Mouse (Mus musculus): ENCODE measurements around the gene AC109138.7. TPM values are rescaled to one million over a fixed set of nuclear protein-coding genes. Genes with fewer than 3 reads are reported as not detected.

Gene AC109138.7
- polyA plus RNA-seq, 1 experiment from 2014 or later, result not detected

GRCm38 (mm10) chr19:4190831-4191334 is 23.3 kb upstream of the AC109138.7 start, which contains the start of gene Tbc1d10c:
Tbc1d10c (minus strand) TSS chr19:4191284.
- Histone ChIP-seq H3K27ac (replicated peaks; ENCODE audit: low read depth, low read length) (peak within 1 kb of the TSS; percentile 85), H3K4me1 (ENCODE audit: control insufficient read depth, insufficient read depth, low read length) (peaks cover 15% of the 10 kb centered on the region), H3K36me3 (ENCODE audit: control insufficient read depth, insufficient read depth, low read length) (peaks cover 22% of the 10 kb centered on the region), H3K4me3 (ENCODE audit: low read depth, low read length) (peak within 1 kb of the TSS; percentile 98), H3K9ac (ENCODE audit: low read length) (peak within 1 kb of the TSS; percentile 94), H3K4me2 (ENCODE audit: low read depth, severe bottlenecking) (peak within 1 kb of the TSS; percentile 84), H3K9me3 (ENCODE audit: control insufficient read depth, low read length) (no peaks in the 10 kb centered on the region), H3K27me3 (ENCODE audit: control insufficient read depth, insufficient read depth, low read length) (no peaks in the 10 kb centered on the region)
- WGBS, result 73% methylated on average over 3 of the region's 4 CpGs
- no peak for ATAC-seq (ENCODE audit: insufficient number of reproducible peaks, low FRiP score, low TSS enrichment, low read depth)
- no peak for DNase-seq (ENCODE audit: low spot score)

- WGBS, result 5% methylated on average over 37 of the region's 47 CpGs
- H3K27ac ChIP-seq (replicated peaks; ENCODE audit: low read depth, low read length), result peak within 1 kb of the TSS; percentile 85
- peak within 1 kb of the TSS; percentile 98 for H3K4me3 ChIP-seq (ENCODE audit: low read depth, low read length)
- no peaks in the 10 kb centered on the region for H3K9me3 ChIP-seq (ENCODE audit: control insufficient read depth, low read length)
- peak within 1 kb of the TSS; percentile 84 for H3K4me2 ChIP-seq (ENCODE audit: low read depth, severe bottlenecking)
- peak within 1 kb of the TSS; percentile 94 for H3K9ac ChIP-seq (ENCODE audit: low read length)
- ATAC-seq (ENCODE audit: insufficient number of reproducible peaks, low FRiP score, low TSS enrichment, low read depth), result peak; percentile 88
- DNase-seq (ENCODE audit: low spot score), result peak; percentile 98
- peaks cover 30% of the 10 kb centered on the region for H3K36me3 ChIP-seq (ENCODE audit: control insufficient read depth, insufficient read depth, low read length)
- no peaks in the 10 kb centered on the region for H3K27me3 ChIP-seq (ENCODE audit: control insufficient read depth, insufficient read depth, low read length)
- peaks cover 17% of the 10 kb centered on the region for H3K4me1 ChIP-seq (ENCODE audit: control insufficient read depth, insufficient read depth, low read length)
Measured at GRCm38 (mm10) chr19:4191528-4192250, 22.5 kb upstream of the AC109138.7 start, which contains the start of gene Ppp1ca. Ppp1ca (plus strand) TSS chr19:4192065.

DNA sequence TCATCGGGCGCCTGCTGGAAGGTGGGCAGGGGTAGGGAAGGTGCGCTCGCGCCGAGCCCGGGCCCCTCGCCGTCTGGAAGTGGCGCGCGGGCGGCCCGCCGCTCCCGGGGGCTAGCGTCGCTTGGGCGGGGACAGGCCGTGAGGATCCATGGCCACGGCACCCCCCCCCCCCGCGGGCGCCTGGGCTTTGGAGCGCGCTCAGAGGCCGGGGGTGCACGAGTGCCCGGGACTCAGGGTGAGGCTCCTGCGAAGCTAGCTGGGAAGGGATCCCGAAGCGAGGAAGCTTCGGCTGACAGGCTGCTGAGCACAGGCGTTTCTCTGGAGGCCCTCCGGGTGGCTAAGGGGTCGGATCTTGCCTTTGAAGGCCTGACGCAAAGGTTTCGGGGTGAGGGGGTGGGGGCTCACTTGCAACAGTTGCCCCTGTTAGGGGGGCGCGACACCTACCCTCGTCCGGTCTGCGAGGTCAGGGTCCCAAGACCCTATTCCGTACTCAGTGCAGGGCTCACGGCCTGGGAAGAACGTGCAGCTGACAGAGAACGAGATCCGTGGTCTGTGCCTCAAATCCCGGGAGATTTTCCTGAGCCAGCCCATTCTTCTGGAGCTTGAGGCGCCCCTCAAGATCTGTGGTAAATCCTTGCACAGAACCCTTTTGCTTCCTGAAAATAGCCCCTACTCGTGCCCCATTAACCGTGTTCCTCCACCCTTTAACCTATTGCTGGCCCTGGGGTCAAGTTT is 21.7 kb upstream of the AC109138.7 start:
- DNase-seq (ENCODE audit: low spot score) (no peak), ATAC-seq (ENCODE audit: insufficient number of reproducible peaks, low FRiP score, low TSS enrichment, low read depth) (no peak)
- peak overlapping the region; percentile 94 for H3K9ac ChIP-seq (ENCODE audit: low read length)
- H3K27me3 ChIP-seq (ENCODE audit: control insufficient read depth, insufficient read depth, low read length), result no peaks in the 10 kb centered on the region
- peak overlapping the region; percentile 84 for H3K4me2 ChIP-seq (ENCODE audit: low read depth, severe bottlenecking)
- peaks cover 17% of the 10 kb centered on the region for H3K4me1 ChIP-seq (ENCODE audit: control insufficient read depth, insufficient read depth, low read length)
- peak overlapping the region; percentile 85 for H3K27ac ChIP-seq (replicated peaks; ENCODE audit: low read depth, low read length)
- H3K4me3 ChIP-seq (ENCODE audit: low read depth, low read length), result peak overlapping the region; percentile 98
- 1% methylated on average over 49 of the region's 52 CpGs for WGBS
- H3K9me3 ChIP-seq (ENCODE audit: control insufficient read depth, low read length), result no peaks in the 10 kb centered on the region
- H3K36me3 ChIP-seq (ENCODE audit: control insufficient read depth, insufficient read depth, low read length), result peaks cover 36% of the 10 kb centered on the region

GRCm38 (mm10) chr19:4193129-4193528 is 21.0 kb upstream of the AC109138.7 start:
- DNase-seq (ENCODE audit: low spot score), result no peak
- H3K27me3 ChIP-seq (ENCODE audit: control insufficient read depth, insufficient read depth, low read length), result no peaks in the 10 kb centered on the region
- H3K9ac ChIP-seq (ENCODE audit: low read length), result peak overlapping the region; percentile 94
- H3K9me3 ChIP-seq (ENCODE audit: control insufficient read depth, low read length), result no peaks in the 10 kb centered on the region
- peak overlapping the region; percentile 84 for H3K4me2 ChIP-seq (ENCODE audit: low read depth, severe bottlenecking)
- peaks cover 36% of the 10 kb centered on the region for H3K36me3 ChIP-seq (ENCODE audit: control insufficient read depth, insufficient read depth, low read length)
- ATAC-seq (ENCODE audit: insufficient number of reproducible peaks, low FRiP score, low TSS enrichment, low read depth), result no peak
- no peak overlapping the region for H3K27ac ChIP-seq (replicated peaks; ENCODE audit: low read depth, low read length)
- WGBS, result 61% methylated on average over 6 of the region's 6 CpGs
- H3K4me1 ChIP-seq (ENCODE audit: control insufficient read depth, insufficient read depth, low read length), result peaks cover 17% of the 10 kb centered on the region
- H3K4me3 ChIP-seq (ENCODE audit: low read depth, low read length), result peak overlapping the region; percentile 98

- no peaks in the 10 kb centered on the region for H3K27me3 ChIP-seq (ENCODE audit: control insufficient read depth, insufficient read depth, low read length)
- peaks cover 36% of the 10 kb centered on the region for H3K36me3 ChIP-seq (ENCODE audit: control insufficient read depth, insufficient read depth, low read length)
- no peak overlapping the region for H3K4me2 ChIP-seq (ENCODE audit: low read depth, severe bottlenecking)
- WGBS, result 88% methylated on average over 8 of the region's 8 CpGs
- no peaks in the 10 kb centered on the region for H3K9me3 ChIP-seq (ENCODE audit: control insufficient read depth, low read length)
- H3K27ac ChIP-seq (replicated peaks; ENCODE audit: low read depth, low read length), result no peak overlapping the region
- H3K4me3 ChIP-seq (ENCODE audit: low read depth, low read length), result no peak overlapping the region
- no peak for DNase-seq (ENCODE audit: low spot score)
- no peak for ATAC-seq (ENCODE audit: insufficient number of reproducible peaks, low FRiP score, low TSS enrichment, low read depth)
- H3K4me1 ChIP-seq (ENCODE audit: control insufficient read depth, insufficient read depth, low read length), result peaks cover 17% of the 10 kb centered on the region
- H3K9ac ChIP-seq (ENCODE audit: low read length), result no peak overlapping the region
Measured at GRCm38 (mm10) chr19:4194021-4194724, 20.0 kb upstream of the AC109138.7 start.

DNA sequence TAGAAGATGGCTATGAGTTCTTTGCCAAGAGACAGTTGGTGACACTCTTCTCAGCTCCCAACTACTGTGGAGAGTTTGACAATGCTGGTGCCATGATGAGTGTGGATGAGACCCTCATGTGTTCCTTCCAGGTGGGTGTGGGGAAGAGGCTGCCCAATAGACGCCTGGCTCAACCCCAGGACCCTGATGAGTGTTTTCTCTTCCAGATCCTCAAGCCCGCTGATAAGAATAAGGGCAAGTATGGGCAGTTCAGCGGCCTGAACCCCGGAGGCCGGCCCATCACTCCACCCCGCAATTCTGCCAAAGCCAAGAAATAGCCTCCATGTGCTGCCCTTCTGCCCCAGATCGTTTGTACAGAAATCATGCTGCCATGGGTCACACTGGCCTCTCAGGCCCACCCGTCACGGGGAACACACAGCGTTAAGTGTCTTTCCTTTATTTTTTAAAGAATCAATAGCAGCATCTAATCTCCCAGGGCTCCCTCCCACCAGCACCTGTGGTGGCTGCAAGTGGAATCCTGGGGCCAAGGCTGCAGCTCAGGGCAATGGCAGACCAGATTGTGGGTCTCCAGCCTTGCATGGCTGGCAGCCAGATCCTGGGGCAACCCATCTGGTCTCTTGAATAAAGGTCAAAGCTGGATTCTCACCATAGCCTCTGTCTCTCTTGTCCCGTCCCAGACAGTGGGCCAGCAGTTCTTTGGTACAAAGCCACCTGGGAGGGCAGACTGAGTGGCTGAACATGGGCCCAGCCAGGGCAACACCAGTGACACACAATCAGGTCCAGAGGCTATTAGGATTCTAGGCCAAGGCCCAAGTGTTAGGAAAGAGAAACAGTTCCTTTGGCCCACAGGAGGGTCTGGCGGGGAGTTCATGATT is 19.1 kb upstream of the AC109138.7 start:
- peaks cover 17% of the 10 kb centered on the region for H3K4me1 ChIP-seq (ENCODE audit: control insufficient read depth, insufficient read depth, low read length)
- H3K36me3 ChIP-seq (ENCODE audit: control insufficient read depth, insufficient read depth, low read length), result peaks cover 39% of the 10 kb centered on the region
- H3K9ac ChIP-seq (ENCODE audit: low read length), result no peak overlapping the region
- no peak overlapping the region for H3K4me3 ChIP-seq (ENCODE audit: low read depth, low read length)
- WGBS, result 81% methylated on average over 12 of the region's 12 CpGs
- H3K4me2 ChIP-seq (ENCODE audit: low read depth, severe bottlenecking), result no peak overlapping the region
- H3K9me3 ChIP-seq (ENCODE audit: control insufficient read depth, low read length), result no peaks in the 10 kb centered on the region
- DNase-seq (ENCODE audit: low spot score), result no peak
- ATAC-seq (ENCODE audit: insufficient number of reproducible peaks, low FRiP score, low TSS enrichment, low read depth), result no peak
- H3K27me3 ChIP-seq (ENCODE audit: control insufficient read depth, insufficient read depth, low read length), result no peaks in the 10 kb centered on the region
- H3K27ac ChIP-seq (replicated peaks; ENCODE audit: low read depth, low read length), result no peak overlapping the region

- Histone ChIP-seq H3K4me3 (ENCODE audit: low read depth, low read length) (no peak overlapping the region), H3K9me3 (ENCODE audit: control insufficient read depth, low read length) (no peaks in the 10 kb centered on the region), H3K27me3 (ENCODE audit: control insufficient read depth, insufficient read depth, low read length) (no peaks in the 10 kb centered on the region), H3K27ac (replicated peaks; ENCODE audit: low read depth, low read length) (no peak overlapping the region), H3K36me3 (ENCODE audit: control insufficient read depth, insufficient read depth, low read length) (peaks cover 39% of the 10 kb centered on the region), H3K4me2 (ENCODE audit: low read depth, severe bottlenecking) (no peak overlapping the region), H3K9ac (ENCODE audit: low read length) (no peak overlapping the region), H3K4me1 (ENCODE audit: control insufficient read depth, insufficient read depth, low read length) (peaks cover 24% of the 10 kb centered on the region)
- 63% methylated on average over 2 of the region's 2 CpGs for WGBS
- ATAC-seq (ENCODE audit: insufficient number of reproducible peaks, low FRiP score, low TSS enrichment, low read depth) (no peak), DNase-seq (ENCODE audit: low spot score) (no peak)
Measured at GRCm38 (mm10) chr19:4196048-4196447, 18.1 kb upstream of the AC109138.7 start.

All from limb, embryonic 11.5 days (tissue).